Mouse (Mus musculus): ENCODE results near the gene Rgl2.
"Not testable (repeated sequence)": the region's sequence is repeated elsewhere in the genome, so short reads cannot be mapped to it uniquely, and the experiment has no call there.

Rgl2 gene

DNA sequence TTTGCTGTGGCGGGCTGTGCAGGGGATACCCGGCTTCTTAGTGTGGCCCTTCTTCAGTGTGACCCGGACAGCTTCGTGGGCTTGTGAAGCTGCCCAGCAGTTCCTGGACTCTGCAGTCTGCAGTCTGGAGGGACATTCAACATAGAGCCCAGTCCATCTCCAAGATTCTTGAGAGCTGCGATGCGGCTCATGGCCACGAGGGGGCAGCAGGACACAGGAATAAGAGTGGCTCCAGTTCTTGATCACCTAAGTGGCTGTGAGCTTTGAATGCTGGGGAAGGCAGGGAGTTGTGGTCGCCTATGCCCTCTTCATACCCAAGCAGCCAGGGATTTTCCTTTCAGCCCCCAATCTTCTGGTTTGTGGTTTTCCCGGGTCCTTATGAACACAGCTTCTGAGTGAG is 39.1 kb downstream of the Rgl2 start:
- DNase-seq (ENCODE audit: low spot score in 2 of 2): peak; percentile 58 to 73

DNA sequence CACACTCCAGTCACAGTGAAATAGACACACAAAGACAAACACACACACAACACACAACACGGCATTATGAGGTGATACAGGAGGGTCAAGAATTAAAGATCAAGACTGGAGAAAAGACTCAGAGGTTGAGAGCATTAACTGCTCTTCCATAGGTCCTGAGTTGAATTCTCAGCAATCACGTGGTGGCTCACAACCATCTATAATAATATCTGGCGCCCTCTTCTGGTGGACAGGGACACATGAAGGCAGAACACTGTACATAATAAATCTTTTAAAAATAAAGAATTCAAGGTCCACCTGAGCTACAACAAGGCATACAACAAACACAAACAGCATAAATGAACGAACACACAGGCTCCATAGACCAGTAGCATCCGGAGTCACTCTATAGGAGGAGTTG is 39.6 kb downstream of the Rgl2 start:
- no peak for DNase-seq (ENCODE audit: low spot score in 2 of 2)

DNA sequence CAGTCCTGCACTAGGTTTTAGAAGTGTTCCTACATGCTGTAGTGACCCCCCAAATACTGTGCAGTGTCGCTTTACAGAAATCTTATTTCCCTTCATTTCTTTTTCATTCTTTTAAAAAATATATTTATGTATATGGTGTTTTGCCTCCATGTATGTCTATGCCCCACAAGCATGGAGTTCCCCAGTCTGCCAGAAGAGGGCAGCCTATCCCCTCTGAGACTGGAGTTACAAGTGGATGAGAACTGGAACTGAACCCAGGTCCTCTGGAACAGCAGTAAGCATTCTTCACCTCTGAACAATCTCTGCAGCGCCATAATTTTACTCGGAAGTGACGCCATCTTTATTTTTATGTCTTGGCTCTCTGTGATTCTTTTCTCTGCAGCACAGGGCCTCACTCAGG is 40.1 kb downstream of the Rgl2 start:
- DNase-seq (ENCODE audit: low spot score in 2 of 2): no peak

DNA sequence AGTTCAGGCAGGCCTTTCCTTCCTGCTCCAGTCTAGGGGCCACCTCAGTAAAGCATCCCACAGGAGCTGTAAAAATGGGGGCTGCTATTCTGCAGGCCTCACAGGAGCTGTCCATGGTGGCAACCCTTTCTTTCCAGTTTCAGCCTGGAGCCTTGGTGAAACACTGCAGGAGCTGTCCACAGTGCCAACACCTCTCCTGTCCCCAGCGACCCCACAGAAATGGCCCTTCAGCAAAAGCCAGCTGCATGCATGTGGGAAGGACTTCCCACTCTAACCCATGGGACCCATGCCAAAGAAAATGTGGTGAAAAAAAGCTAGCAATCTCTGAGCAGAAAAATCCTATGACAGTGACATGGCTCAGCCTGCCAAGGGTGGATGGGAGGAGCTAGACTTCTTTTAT is 43.3 kb downstream of the Rgl2 start:
- DNase-seq (ENCODE audit: low spot score in 2 of 2): no peak

DNA sequence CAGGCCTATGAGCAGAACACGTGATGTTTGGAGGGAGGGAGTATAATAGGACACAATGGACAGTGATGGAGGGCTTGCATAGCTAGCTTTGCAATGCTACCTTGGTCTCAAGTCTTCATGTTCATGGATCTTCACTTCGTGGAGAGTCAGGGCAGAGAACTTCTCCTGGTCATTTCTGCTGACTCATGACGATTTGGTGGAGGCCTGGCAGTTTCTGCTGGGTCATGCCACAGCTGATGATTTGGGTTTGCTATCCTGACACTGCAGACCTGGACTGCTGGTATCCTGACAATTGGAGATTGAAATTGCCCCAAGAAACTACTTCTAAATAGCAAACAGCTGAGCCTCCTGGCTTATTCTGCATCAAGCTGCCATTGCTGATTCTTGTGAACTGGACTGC is 44.2 kb downstream of the Rgl2 start:
- no peak for DNase-seq (ENCODE audit: low spot score in 2 of 2)

DNA sequence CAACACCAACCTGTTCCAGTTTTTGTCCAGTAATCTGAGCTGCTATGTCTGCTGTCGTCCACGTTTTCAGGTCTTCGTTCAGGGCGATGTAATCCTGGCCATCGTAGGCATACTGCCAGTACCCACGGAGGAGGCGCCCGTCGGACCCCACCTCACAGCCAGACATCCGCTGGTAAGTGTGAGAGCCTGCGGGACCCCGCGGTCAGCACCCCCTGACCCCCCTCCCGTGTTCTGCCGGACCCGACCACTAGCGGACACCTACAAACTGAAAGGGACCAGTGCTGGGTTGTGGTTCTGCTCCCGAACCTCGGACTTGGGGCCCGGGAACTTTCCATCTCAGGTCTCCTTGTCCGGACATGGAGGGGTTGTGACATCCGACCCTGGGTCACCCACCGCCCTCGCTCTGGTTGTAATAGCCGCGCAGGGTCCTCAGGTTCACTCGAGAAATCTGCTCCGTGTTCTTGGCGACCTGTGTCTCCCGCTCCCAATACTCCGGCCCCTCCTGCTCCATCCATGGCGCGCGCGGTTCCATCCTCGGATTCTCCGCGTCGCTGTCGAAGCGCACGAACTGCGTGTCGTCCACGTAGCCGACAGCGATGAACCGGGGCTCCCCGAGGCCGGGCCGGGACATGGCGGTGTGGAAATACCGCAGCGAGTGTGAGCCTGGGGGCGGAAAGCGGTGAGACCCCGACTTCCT is 48.7 kb downstream of the Rgl2 start:
- no peak for DNase-seq (ENCODE audit: low spot score in 2 of 2)

DNA sequence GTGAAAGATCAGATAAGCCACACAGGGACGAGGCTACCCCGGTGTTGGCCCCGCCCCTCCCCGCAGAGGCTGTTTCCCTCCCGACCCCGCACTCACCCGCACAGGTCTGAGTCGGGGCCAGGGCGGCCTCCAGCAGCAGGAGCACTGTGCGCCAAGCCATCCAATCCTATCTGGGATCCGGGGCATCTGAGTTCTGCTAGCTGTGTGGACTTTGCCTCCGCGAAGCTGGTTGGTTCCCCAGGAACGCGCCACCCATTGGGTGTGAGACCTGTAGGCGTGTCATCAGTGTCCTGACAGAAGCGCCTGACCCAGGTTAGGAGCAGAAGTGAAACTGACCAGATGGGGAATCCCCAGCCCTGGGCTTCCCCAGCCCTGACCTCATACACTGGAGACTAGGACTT is 49.3 kb downstream of the Rgl2 start:
- DNase-seq (ENCODE audit: low spot score in 2 of 2): peak; percentile 89 to 95

DNA sequence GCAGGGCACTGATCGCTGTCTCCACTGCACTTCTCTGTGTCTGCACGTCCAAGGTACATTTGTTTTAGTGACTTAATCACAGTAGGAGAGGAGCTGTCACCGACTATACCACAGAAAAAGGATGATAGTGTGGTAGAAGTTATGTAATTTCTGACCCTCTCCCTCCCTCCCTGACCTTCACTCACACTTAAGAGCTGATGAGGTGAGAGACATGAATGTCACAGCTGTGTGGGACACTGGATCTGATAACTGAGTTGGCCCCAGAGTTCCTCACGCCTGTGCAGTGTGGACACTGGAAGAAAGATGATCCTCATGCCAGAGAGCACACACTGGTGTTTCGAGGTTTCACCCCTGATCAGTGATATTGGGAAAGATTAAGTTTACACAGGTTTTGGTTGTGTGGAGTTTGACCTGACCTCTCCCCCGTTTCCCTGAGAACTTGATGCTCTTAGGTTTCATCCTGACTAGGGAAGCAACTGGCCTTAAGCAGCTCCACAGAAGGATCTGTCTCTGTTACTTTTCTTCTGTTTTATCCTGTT is 50.2 kb downstream of the Rgl2 start:
- no peak for DNase-seq (ENCODE audit: low spot score in 2 of 2)

DNA sequence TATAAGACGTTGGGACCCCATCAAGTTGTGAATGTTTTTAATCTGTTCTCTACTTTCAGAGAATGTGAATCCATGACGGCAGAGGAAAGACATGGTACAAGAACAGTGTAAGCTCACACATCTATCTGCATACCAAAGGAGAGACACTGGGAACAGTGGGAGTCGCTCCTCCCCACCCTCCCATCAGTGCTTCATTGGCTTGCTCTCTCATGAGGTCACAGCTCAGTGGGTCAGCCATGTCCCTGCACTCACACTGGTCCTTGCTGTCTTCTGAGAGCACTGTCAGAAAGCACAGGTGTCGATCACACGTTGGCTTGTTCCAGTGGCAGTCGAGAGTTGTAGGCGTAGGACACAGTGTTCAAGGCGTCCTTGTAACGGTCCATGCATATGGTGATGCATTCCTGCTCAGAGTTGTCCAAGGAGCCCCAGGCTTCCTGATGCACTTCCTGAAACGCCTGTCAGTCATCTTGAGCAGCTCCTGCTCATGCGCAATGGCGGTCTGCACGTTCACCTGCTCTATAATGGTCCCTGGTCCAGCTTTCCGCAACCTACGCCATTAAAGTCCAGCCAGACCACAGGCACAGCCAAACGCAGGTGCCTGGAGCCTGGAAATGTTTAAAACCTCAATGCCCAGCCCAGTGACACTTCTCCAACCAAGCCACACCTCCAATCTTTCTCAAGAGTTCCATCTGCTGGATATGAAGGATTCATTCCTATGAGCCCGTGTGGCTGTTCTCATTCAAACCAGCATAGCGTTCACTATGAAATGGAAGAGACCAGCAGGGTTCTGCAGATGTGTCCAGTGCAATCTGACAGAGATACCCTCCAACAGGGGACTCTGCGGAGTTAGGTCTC is 51.1 kb downstream of the Rgl2 start:
- no peak for DNase-seq (ENCODE audit: low spot score in 2 of 2)

DNA sequence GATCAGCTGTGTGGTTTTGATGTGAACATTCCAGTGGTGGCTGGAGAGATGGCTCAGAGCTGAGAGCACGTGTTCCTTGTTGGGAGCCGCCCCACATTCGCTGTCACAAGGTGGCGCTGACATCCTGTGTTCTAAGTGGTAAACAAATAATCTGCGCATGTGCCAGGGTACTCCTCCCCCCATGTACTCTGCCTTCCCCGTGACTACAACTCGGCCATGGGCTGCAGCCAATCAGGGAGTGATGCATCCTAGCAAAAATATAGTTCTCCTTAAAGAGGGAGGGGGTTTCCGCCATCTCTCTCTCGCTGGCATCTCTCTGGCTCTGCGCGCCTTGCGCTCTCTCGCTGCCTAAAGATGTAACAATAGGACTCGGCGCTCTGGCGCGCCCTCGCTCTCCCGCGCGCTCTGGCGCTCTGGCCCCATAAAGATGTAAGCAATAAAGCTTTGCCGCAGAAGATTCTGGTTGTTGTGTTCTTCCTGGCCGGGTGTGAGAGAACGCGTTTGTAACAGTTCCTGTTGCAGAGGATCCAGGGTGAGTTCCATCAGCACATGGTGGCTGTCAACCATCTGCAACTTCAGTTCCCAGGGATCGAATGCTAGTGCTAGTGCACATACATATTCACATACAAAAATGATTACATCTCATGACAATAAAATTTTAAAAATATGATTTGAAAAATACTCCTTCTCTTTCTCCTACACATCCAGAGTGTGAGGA is 52.0 kb downstream of the Rgl2 start:
- peak; percentile 93 for DNase-seq (ENCODE audit: low spot score in 2 of 2)

DNA sequence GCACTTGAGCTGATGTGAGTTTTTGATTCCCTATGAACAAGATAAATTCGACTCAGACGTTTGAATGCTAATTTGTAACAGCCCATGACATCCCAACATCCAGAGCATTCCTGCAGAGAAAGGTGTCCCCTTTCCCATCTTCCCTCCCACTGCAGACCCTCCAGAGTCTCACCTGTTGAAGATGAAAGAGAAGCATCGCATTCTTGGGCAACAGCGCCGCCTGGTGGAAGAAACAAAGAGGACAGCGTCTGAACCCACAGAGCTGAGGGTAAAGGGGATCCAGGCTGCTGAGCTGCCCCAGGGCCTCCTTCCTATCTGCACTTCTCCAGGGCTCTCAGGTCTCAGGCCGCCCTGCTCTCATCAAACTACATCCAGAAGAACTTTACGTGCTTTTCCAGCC is 52.8 kb downstream of the Rgl2 start:
- DNase-seq (ENCODE audit: low spot score in 2 of 2): not testable (repeated sequence)
